Mouse (Mus musculus) olfactory bulb, adult 2 months (tissue): ENCODE data around the gene Dgka.

Source experiments
- CTCF ChIP-seq: fragments of 200-500 bp; IDR thresholded peaks from 2 replicates; pipeline ENCODE4 v1.5.1; 2012; ENCODE audit warnings: low read depth, mild to moderate bottlenecking, low read length, moderate library complexity; ENCODE audit not compliant: insufficient read depth
- POLR2A ChIP-seq: fragments of 200-500 bp; IDR thresholded peaks from 2 replicates; pipeline ENCODE4 v1.6.1; 2012; ENCODE audit warnings: mild to moderate bottlenecking, low read depth, low read length, moderate library complexity; ENCODE audit not compliant: insufficient read depth

GRCm38 (mm10) chr10:128780200-128780599 is 35.5 kb upstream of the Dgka start:
- TF ChIP-seq CTCF (no peak), POLR2A (no peak)
